Mouse (Mus musculus) gastrocnemius, adult 8-10 months (tissue): ENCODE results near the gene Ldb3. TPM values are rescaled to one million over a fixed set of nuclear protein-coding genes. Genes with fewer than 3 reads are reported as not detected.

Experiments used
- DNase-seq, 2 experiments: peaks; one replicate each; pipeline ENCODE4 v3.0.0; 2022; ENCODE audit warnings: low spot score in 2 of 2
- total RNA-seq, 4 experiments: library from RNA; stranded (reverse); gene quantifications; 2 replicates each; pipeline ENCODE4 v1.2.4; 2022

The Ldb3 gene
- total RNA-seq, 4 experiments from 2014 or later, result 1,553 to 2,052 (median 1,838) TPM

- DNase-seq, result no peak
Measured at GRCm38 (mm10) chr14:34590743-34591675, 2.5 kb upstream of the Ldb3 start.

GRCm38 (mm10) chr14:34590017-34590570 is 1.6 kb upstream of the Ldb3 start:
- DNase-seq, result no peak

- peak in 1 of 2 experiments; percentile 76 for DNase-seq
Measured at GRCm38 (mm10) chr14:34589185-34589713, 767 bp upstream of the Ldb3 start.

GRCm38 (mm10) chr14:34588005-34588404 is 477 bp downstream of the Ldb3 start:
- no peak for DNase-seq

DNA sequence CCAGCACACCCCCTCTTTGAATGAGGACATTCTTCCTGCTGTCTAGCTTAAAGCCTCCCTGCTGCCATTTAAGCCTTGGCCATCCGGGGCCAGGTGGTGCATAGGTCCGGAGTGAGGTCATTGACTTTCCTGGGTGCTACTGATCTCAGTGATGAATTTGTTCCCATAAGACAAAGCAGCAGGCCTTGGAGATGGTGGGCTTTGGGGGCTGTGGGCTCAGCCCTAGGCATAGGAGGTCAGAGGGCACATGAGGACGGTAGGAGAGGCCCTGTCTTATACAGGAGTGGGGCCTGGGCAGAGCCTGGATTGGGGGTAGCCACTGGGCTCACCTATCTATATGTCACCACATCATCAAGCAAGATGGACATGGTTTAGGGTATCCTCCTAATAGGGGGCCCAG is 1.6 kb downstream of the Ldb3 start:
- no peak for DNase-seq

DNA sequence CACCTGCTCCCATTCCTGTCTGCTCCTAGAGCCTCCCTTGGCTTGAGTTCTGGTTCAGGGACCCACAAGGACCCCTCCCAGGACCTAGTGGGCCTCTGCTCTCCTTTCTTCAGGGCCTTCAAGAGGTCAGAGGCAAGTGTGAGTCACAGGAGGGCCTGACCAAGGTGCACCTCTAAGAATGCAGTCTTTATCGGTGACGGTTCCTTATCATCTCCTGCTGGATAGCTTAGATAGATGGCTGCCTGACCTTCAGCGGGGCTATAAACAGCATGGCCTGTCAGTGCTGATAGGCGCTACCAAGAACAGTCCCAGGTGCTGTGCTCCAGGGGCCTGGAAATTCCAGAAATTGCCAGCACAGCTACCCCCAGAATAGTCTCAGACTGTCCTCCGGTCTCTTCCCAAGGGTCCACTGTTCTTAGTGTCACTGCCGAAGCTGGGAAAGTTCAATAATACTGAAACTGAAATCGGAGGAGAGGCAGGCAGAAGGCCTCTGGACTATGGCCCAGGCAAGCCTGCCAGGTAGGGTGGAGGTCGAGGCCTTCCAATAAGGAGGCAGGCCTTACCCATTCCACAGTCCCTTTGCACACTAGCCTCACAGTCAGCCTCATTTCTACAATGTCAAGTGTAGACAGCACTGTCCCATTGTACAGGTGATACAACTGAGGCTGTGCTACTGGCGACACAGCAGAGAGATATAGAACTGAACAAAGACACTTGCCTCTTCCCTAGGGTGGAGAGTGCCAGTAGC is 3.0 kb downstream of the Ldb3 start:
- no peak for DNase-seq

DNA sequence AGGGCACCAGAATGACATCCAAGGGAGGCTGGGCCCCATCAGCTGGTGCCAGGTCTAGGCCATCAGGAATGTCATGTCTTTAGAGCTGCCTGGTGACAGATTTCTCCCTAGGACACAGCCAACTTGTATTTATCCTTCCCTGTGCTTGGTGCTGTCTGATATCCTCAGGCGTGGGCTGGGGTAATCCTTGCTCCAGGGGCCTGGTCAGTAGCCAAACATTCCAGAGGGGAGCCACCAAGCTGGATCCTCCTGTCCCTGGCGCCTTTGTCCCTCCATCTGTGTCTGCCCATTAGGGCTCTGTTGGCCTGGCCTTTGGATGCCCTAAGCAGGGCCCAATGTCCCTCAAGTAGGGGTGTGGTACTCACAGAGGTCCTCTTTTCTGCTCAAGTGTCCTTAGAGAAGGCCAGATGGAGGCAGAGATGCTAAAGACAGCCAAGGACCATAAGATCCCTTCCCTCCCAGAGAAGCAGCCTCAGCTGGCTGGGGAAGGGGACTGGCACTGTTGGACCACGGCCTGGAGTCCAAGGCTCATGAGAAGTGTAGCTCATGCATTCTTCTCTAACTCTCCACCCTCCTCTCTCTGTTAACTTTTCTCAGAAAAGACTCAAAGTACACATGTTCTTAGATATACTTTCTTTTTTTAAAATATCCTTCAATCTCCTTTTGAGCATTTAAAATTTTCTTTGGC is 5.6 kb downstream of the Ldb3 start:
- DNase-seq, result no peak

DNA sequence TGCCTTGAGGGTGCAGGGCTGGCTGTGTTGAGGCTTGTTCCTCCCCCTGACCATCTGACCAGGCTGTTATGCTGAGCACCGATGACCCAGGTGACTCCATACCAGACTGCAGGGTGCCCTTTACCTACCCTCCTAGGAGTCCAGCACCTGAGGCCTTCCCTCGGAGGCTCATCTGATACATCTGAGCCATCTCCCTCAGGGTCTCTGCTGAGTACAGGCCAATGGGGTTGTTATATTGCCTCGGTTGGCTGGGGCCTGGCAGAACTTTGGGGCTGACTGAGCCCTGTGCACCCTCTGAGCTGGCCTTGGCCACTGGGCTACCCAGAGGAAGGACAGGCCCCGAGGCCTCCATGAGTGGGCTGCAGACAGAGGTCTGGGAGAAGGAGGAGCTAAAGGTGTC is 11.6 kb downstream of the Ldb3 start:
- DNase-seq, result no peak

- peak; percentile 72 to 82 for DNase-seq
Measured at GRCm38 (mm10) chr14:34574068-34574467, 14.4 kb downstream of the Ldb3 start.

DNA sequence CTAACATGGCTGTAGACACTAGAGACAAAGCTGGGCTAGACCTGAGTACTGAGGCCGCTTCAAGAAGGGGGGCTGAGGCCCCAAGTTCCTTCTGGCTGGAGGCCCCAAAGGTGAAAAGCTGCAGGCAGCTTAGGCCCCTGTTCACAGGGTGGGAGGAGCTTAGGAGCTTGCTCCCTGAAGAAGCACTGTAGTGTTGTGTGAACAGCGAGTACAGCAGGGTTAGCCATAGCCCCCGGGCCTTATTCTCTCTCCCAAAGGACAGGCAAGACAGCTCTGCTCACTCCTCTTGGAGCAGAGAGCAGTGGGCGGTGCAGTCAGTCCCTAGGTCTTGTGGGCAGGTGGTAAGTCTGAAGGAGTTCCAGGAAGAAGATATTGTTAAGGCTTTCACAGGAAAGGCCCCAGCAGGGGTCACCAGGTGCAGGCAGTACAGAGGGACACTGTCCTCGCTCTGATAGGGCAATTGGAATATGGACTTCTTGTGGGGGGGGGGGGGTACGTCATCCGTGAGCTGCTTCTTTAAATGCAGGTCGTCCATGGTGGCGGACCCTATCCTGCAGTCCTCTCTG is 15.1 kb downstream of the Ldb3 start:
- no peak for DNase-seq

GRCm38 (mm10) chr14:34571610-34572387 is 16.7 kb downstream of the Ldb3 start:
- no peak for DNase-seq

DNA sequence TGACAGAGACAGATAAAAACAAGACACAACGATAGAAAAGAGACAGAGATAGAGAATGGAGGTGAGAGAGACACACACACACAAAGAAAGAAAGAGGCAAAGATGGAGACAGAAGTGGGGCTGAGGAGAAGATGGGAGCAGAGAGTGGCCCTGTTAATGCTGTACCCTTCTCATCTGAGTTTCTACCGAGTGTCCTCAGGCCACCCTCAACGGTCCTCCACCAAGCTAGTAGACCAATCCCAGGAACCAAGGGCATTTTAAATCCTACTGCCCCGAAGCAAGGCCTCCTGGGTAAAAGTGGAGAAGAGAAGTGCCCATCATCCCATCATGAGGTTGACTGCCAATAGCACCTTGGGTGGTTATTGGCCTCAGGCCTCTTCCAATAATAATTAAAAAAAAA is 17.6 kb downstream of the Ldb3 start:
- DNase-seq, result no peak

DNA sequence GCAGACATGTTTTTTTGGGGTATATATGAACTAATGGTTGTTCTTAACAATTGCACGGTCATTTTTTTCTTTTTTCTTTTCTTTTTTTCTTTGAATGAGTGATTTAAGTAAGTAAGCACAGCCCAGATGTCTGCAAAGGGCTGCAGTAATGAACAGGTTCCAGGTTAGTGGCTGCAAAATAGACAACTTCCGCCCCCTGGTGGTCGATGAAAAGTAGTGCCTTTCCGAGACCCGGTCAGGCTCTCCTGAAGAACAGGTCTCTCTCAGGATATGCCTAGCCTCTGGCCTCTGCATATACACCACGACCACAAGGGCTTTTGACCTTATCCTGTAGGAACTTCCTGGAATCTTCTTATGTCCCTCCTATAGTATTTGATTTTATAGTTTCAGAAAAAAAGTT is 18.2 kb downstream of the Ldb3 start:
- no peak for DNase-seq

DNA sequence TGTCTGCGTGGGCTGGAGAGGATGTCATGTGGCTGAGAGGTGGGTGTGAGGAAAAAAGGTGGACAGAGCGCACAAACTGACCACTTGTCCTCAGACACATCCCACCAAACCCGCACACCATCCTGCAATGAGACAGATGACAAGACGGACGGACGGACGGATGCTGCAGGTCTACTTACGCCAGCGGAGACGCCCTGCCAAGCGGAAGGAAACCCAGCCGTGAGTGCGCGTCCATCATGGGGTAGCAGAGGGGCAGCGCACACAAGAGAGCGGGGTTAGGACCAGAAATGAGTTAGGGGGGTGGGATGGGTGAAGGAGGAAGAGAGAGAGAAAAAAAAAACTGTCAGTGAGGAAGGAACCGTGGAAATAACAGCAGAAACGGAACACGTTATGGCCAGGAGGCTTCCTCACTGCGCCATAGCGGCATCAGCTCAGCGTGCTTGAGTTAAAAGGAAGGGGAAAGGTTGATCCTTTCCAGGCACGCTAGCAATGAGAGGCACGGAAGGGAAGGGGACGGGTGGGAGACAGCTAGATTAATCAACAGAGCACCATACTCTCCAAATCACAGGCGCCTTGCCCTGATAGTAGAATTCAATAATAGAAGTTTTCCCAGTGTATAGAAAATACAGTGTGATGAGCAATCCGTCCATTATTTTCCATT is 18.8 kb downstream of the Ldb3 start:
- DNase-seq, result no peak

DNA sequence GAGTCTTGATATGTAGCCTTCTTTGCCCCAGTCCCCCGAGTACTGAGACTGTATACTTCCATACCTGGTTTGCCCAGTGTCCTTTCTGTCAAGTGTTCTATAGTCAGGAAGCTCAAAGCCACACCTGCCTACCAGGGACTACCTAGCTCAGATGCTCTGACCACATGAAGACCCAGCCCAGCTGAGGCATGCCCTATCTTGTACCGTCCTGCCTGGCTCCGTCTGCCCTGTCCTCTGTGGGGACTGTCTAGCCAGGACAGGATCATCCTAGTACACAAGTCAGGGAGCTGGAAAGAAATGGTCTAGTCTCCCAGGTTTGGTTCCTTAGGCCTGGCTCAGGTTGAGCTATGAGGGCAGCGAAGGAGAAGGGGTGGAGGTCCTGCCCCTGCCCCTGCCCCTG is 19.9 kb downstream of the Ldb3 start:
- no peak for DNase-seq

- DNase-seq, result no peak
Measured at GRCm38 (mm10) chr14:34567697-34568096, 20.8 kb downstream of the Ldb3 start.

GRCm38 (mm10) chr14:34566530-34566929 is 22.0 kb downstream of the Ldb3 start:
- no peak for DNase-seq

DNA sequence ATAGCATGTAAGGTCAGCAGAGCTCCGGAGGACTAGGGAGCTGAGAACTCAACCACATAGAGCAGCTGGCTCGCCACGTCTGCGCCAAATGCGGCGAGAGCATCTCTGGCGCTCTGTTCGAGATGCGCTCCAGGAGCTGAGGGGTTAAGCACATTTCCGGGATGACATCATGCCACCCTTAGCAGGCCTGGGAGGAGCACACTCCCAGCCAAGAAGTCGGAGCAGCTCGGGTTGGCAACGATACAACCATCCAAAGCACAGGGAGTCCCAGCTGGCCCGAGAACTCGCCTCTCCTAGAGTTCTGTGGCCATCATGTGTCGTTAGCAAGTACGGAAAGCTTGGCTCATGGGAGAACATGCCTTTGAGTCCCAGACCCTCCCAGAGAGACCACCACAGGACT is 22.8 kb downstream of the Ldb3 start:
- DNase-seq, result peak in 1 of 2 experiments; percentile 67

DNA sequence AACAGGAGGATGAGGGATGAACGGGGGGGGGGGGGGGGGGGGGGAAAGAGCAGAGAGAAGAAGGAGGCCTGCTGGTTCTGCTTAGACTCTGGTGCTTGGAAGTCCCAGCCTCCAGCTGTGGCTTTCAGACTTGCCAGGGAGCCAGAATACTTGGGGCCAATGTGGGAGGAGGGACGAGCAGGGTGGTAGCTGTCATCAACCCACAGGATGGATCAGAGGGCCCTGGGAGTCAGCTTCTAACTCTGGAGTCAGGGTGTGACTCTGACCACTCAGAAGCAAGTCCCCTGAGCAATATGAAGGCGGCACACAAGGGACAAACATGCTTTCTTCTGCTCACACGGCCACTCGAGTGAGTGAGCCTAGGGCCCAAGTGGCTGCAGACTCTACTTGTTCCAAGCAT is 23.8 kb downstream of the Ldb3 start:
- no peak for DNase-seq

GRCm38 (mm10) chr14:34562393-34562792 is 26.1 kb downstream of the Ldb3 start:
- no peak for DNase-seq
